Mouse (Mus musculus) kidney, adult 2 months (tissue): ENCODE measurements around the gene Cog2.

Experiments
- CTCF ChIP-seq: fragments of 200-500 bp; conservative IDR thresholded peaks from 2 replicates; pipeline ENCODE4 v1.5.1; 2011; ENCODE audit warnings: low read depth, mild to moderate bottlenecking, control low read depth, low read length, moderate library complexity, mixed read lengths; ENCODE audit not compliant: insufficient read depth, insufficient read length
- POLR2A ChIP-seq: fragments of 200-500 bp; IDR thresholded peaks from one replicate; pipeline ENCODE4 v1.6.1; 2011; ENCODE audit warnings: low read depth, low read length, control low read depth

DNA sequence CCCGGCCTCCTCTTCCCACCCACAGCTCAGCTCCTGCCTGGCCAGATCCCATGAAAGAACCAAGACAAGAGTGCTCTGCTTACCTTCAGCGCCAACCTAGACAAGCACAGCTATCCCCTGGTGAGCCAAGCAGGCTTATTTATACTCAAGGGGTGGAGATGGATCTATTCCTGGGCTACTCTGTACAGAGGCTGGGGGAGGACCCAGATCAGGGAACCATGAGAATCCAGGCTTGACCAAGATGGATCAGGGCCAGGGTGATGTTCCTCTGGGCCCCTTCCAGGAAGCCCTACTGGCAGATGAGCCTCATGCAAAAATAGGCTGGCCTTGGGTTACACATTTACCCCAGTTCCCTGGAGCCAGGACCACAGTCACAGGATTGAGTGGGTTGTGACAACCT lies 49.0 kb downstream of the Cog2 start, which contains the start of gene Agt:
- TF ChIP-seq CTCF (peak; percentile 12; the same call in 1 of the 2 replicates), POLR2A (no peak)
